Mouse (Mus musculus): ENCODE data around the gene Nme9. TPM values are rescaled to one million over a fixed set of nuclear protein-coding genes. Genes with fewer than 3 reads are reported as not detected.
A peak's percentile ranks its signal among the peaks of the same experiment; 100 is the strongest.

Nme9 gene
- polyA plus RNA-seq, 1 experiment from 2014 or later: not detected

- no peak for ATAC-seq (ENCODE audit: insufficient number of reproducible peaks, low FRiP score)
- no peaks in the 10 kb centered on the region for H3K36me3 ChIP-seq
- no peak overlapping the region for H3K27ac ChIP-seq (ENCODE audit: poor library complexity, severe bottlenecking)
- no peaks in the 10 kb centered on the region for H3K9me3 ChIP-seq (replicated peaks)
- WGBS: 68% methylated on average over 9 of the region's 9 CpGs
- no peak overlapping the region for H3K4me3 ChIP-seq
- H3K4me1 ChIP-seq (replicated peaks): peaks cover 16% of the 10 kb centered on the region
- no peak overlapping the region for H3K4me2 ChIP-seq
- no peaks in the 10 kb centered on the region for H3K27me3 ChIP-seq (replicated peaks)
- no peak overlapping the region for H3K9ac ChIP-seq
These were observed 26.0 kb upstream of the Nme9 start for GRCm38 (mm10) chr9:99425262-99425661.

- H3K36me3 ChIP-seq: no peaks in the 10 kb centered on the region
- 61% methylated on average over 11 of the region's 11 CpGs for WGBS
- H3K27me3 ChIP-seq (replicated peaks): no peaks in the 10 kb centered on the region
- no peak overlapping the region for H3K9ac ChIP-seq
- no peak overlapping the region for H3K4me3 ChIP-seq
- peaks cover 16% of the 10 kb centered on the region for H3K4me1 ChIP-seq (replicated peaks)
- no peak overlapping the region for H3K27ac ChIP-seq (ENCODE audit: poor library complexity, severe bottlenecking)
- ATAC-seq (ENCODE audit: insufficient number of reproducible peaks, low FRiP score): no peak
- no peak overlapping the region for H3K4me2 ChIP-seq
- H3K9me3 ChIP-seq (replicated peaks): no peaks in the 10 kb centered on the region
These were observed 22.5 kb upstream of the Nme9 start for GRCm38 (mm10) chr9:99428601-99429331.

GRCm38 (mm10) chr9:99429845-99430244 is 21.4 kb upstream of the Nme9 start:
- WGBS: 83% methylated on average over 3 of the region's 3 CpGs
- no peaks in the 10 kb centered on the region for H3K9me3 ChIP-seq (replicated peaks)
- ATAC-seq (ENCODE audit: insufficient number of reproducible peaks, low FRiP score): no peak
- no peak overlapping the region for H3K4me3 ChIP-seq
- peaks cover 12% of the 10 kb centered on the region for H3K4me1 ChIP-seq (replicated peaks)
- H3K36me3 ChIP-seq: no peaks in the 10 kb centered on the region
- no peak overlapping the region for H3K4me2 ChIP-seq
- H3K27ac ChIP-seq (ENCODE audit: poor library complexity, severe bottlenecking): no peak overlapping the region
- H3K9ac ChIP-seq: no peak overlapping the region
- no peaks in the 10 kb centered on the region; the same call in 1 of the 2 replicates for H3K27me3 ChIP-seq (replicated peaks)

- Histone ChIP-seq H3K4me2 (no peak overlapping the region), H3K4me1 (replicated peaks) (peaks cover 17% of the 10 kb centered on the region), H3K27ac (ENCODE audit: poor library complexity, severe bottlenecking) (no peak overlapping the region), H3K9ac (no peak overlapping the region), H3K27me3 (replicated peaks) (no peaks in the 10 kb centered on the region; the same call in 1 of the 2 replicates), H3K9me3 (replicated peaks) (no peaks in the 10 kb centered on the region), H3K36me3 (no peaks in the 10 kb centered on the region), H3K4me3 (no peak overlapping the region)
- WGBS: 65% methylated on average over 6 of the region's 6 CpGs
- no peak for ATAC-seq (ENCODE audit: insufficient number of reproducible peaks, low FRiP score)
These were observed 20.5 kb upstream of the Nme9 start for GRCm38 (mm10) chr9:99430806-99431205.

- H3K4me2 ChIP-seq: no peak overlapping the region
- no peak overlapping the region for H3K27ac ChIP-seq (ENCODE audit: poor library complexity, severe bottlenecking)
- no peaks in the 10 kb centered on the region for H3K36me3 ChIP-seq
- peaks cover 18% of the 10 kb centered on the region for H3K4me1 ChIP-seq (replicated peaks)
- no peak for ATAC-seq (ENCODE audit: insufficient number of reproducible peaks, low FRiP score)
- no peak overlapping the region for H3K4me3 ChIP-seq
- H3K9me3 ChIP-seq (replicated peaks): no peaks in the 10 kb centered on the region
- H3K27me3 ChIP-seq (replicated peaks): no peaks in the 10 kb centered on the region; the same call in 1 of the 2 replicates
- 88% methylated on average over 8 of the region's 8 CpGs for WGBS
- no peak overlapping the region for H3K9ac ChIP-seq
These were observed 19.9 kb upstream of the Nme9 start for GRCm38 (mm10) chr9:99431346-99431745.

GRCm38 (mm10) chr9:99431963-99432362 is 19.3 kb upstream of the Nme9 start:
- Histone ChIP-seq H3K9me3 (replicated peaks) (no peaks in the 10 kb centered on the region), H3K9ac (no peak overlapping the region), H3K36me3 (no peaks in the 10 kb centered on the region), H3K4me3 (no peak overlapping the region), H3K4me1 (replicated peaks) (peaks cover 18% of the 10 kb centered on the region), H3K4me2 (no peak overlapping the region), H3K27ac (ENCODE audit: poor library complexity, severe bottlenecking) (no peak overlapping the region), H3K27me3 (replicated peaks) (no peaks in the 10 kb centered on the region; the same call in 1 of the 2 replicates)
- WGBS: 78% methylated on average over 6 of the region's 6 CpGs
- no peak for ATAC-seq (ENCODE audit: insufficient number of reproducible peaks, low FRiP score)

GRCm38 (mm10) chr9:99432478-99432877 is 18.8 kb upstream of the Nme9 start:
- peaks cover 18% of the 10 kb centered on the region for H3K4me1 ChIP-seq (replicated peaks)
- H3K4me3 ChIP-seq: no peak overlapping the region
- H3K9me3 ChIP-seq (replicated peaks): no peaks in the 10 kb centered on the region
- peaks cover 2% of the 10 kb centered on the region for H3K27me3 ChIP-seq (replicated peaks)
- 63% methylated on average over 4 of the region's 4 CpGs for WGBS
- no peak overlapping the region for H3K27ac ChIP-seq (ENCODE audit: poor library complexity, severe bottlenecking)
- no peak overlapping the region for H3K9ac ChIP-seq
- H3K36me3 ChIP-seq: no peaks in the 10 kb centered on the region
- ATAC-seq (ENCODE audit: insufficient number of reproducible peaks, low FRiP score): no peak
- H3K4me2 ChIP-seq: no peak overlapping the region

GRCm38 (mm10) chr9:99434892-99435618 is 16.2 kb upstream of the Nme9 start:
- Histone ChIP-seq H3K9me3 (replicated peaks) (no peaks in the 10 kb centered on the region), H3K4me2 (peak overlapping the region; percentile 89), H3K27me3 (replicated peaks) (peaks cover 24% of the 10 kb centered on the region), H3K27ac (ENCODE audit: poor library complexity, severe bottlenecking) (no peak overlapping the region), H3K36me3 (no peaks in the 10 kb centered on the region), H3K9ac (peak overlapping the region; percentile 19; the same call in 1 of the 2 replicates), H3K4me3 (peak overlapping the region; percentile 81), H3K4me1 (replicated peaks) (peaks cover 13% of the 10 kb centered on the region)
- WGBS: 54% methylated on average over 14 of the region's 14 CpGs
- ATAC-seq (ENCODE audit: insufficient number of reproducible peaks, low FRiP score): no peak

GRCm38 (mm10) chr9:99435619-99436181 is 15.6 kb upstream of the Nme9 start:
- Histone ChIP-seq H3K4me1 (replicated peaks) (peaks cover 13% of the 10 kb centered on the region), H3K9ac (peak overlapping the region; percentile 86), H3K4me2 (peak overlapping the region; percentile 89), H3K27ac (ENCODE audit: poor library complexity, severe bottlenecking) (no peak overlapping the region), H3K36me3 (no peaks in the 10 kb centered on the region), H3K27me3 (replicated peaks) (peaks cover 24% of the 10 kb centered on the region), H3K9me3 (replicated peaks) (no peaks in the 10 kb centered on the region), H3K4me3 (peak overlapping the region; percentile 81)
- peak; percentile 48 for ATAC-seq (ENCODE audit: insufficient number of reproducible peaks, low FRiP score)
- 20% methylated on average over 16 of the region's 16 CpGs for WGBS

GRCm38 (mm10) chr9:99436182-99437030 is 14.9 kb upstream of the Nme9 start:
- 0 out of 2 replicates have a peak overlapping the region, but pooled peaks have one; percentile 19 for H3K27ac ChIP-seq (ENCODE audit: poor library complexity, severe bottlenecking)
- H3K4me2 ChIP-seq: peak overlapping the region; percentile 89
- WGBS: under 1% methylated on average over 81 of the region's 86 CpGs
- peak overlapping the region; percentile 81 for H3K4me3 ChIP-seq
- H3K9ac ChIP-seq: peak overlapping the region; percentile 86
- no peaks in the 10 kb centered on the region for H3K36me3 ChIP-seq
- H3K4me1 ChIP-seq (replicated peaks): peaks cover 13% of the 10 kb centered on the region
- peak; percentile 71 for ATAC-seq (ENCODE audit: insufficient number of reproducible peaks, low FRiP score)
- H3K27me3 ChIP-seq (replicated peaks): peaks cover 24% of the 10 kb centered on the region
- H3K9me3 ChIP-seq (replicated peaks): no peaks in the 10 kb centered on the region
